ENCODE assay signal across 16 mouse cellular contexts in the genomic region with DNA sequence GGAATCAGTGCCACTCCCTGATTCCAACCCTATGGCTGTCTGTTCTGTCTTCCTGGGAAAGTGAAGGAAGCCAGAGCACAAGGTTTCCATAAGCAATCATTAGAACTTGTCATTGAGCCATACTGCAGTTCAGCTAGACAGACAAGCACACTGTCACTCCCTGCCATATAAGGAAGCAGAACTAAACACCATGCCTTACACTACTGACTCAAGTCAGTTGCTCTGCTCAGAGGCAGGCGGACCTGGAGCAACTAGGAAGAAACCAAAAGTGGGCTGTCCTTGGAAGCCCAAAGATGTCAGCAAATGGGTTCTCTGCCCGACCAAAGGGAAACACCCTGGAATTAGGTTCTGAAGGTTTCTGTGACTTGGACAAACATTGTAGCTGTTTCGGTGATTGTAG. TPM values are rescaled to one million over a fixed set of nuclear protein-coding genes. Genes with fewer than 3 reads are reported as not detected.
DNase-seq lines count a peak whose midpoint lies in the region; ATAC-seq and TF ChIP-seq lines count a peak whose summit lies in the region.
"Had no signal": no experiment of that assay in that cellular context is flagged by ENCODE, and none has a peak within 500 bp of the region (broad histone marks: within the 10 kb centered on the region; RNA-seq: fewer than 3 reads in every experiment).

No protein-coding gene starts in this region.

- H3K4me3 ChIP-seq in heart, embryonic 11.5 days (ENCODE audit: low read depth, low read length) = no peak overlapping the region
- H3K4me3 ChIP-seq in liver, embryonic 16.5 days (ENCODE audit: low read depth, low read length) = no peak overlapping the region
- no peak overlapping the region for H3K4me3 ChIP-seq in embryonic facial prominence, embryonic 14.5 days (ENCODE audit: low read depth, low read length)
- no peak overlapping the region for H3K4me3 ChIP-seq in small intestine, adult 2 months (ENCODE audit: low read depth, low read length)
- H3K4me3 ChIP-seq: erythroblast, embryonic 14.5 days; hindbrain, embryonic 12.5 days; limb, embryonic 13.5 days; midbrain, embryonic 12.5 days; neural tube, embryonic 12.5 days had no signal

- no peak overlapping the region for H3K4me2 ChIP-seq in heart, embryonic 11.5 days
- no peak overlapping the region for H3K4me2 ChIP-seq in liver, embryonic 16.5 days (ENCODE audit: low read depth, low read length)
- H3K4me2 ChIP-seq in embryonic facial prominence, embryonic 14.5 days (ENCODE audit: low read depth, low read length) = no peak overlapping the region
- H3K4me2 ChIP-seq: hindbrain, embryonic 12.5 days; limb, embryonic 13.5 days; midbrain, embryonic 12.5 days; neural tube, embryonic 12.5 days had no signal

- TF ChIP-seq POLR2A in small intestine, adult 2 months (IDR thresholded peaks at IDR 0.05; ENCODE audit: low read depth, low read length) = no peak

- peak overlapping the region; percentile 98 for H3K27ac ChIP-seq in heart, embryonic 11.5 days (ENCODE audit: low read depth, low read length)
- H3K27ac ChIP-seq in liver, embryonic 16.5 days (ENCODE audit: low read length) = no peak overlapping the region
- H3K27ac ChIP-seq in embryonic facial prominence, embryonic 14.5 days (replicated peaks; ENCODE audit: low read depth, low read length) = no peak overlapping the region
- H3K27ac ChIP-seq in small intestine, adult 2 months (ENCODE audit: insufficient read depth, low read depth, low read length) = peak overlapping the region; percentile 19; the same call in 1 of the 2 replicates
- H3K27ac ChIP-seq: hindbrain, embryonic 12.5 days; midbrain, embryonic 12.5 days; neural tube, embryonic 12.5 days had no signal

- H3K27me3 ChIP-seq in heart, embryonic 11.5 days (ENCODE audit: control insufficient read depth, insufficient read depth, low read length) = no peaks in the 10 kb centered on the region
- H3K27me3 ChIP-seq in liver, embryonic 16.5 days (ENCODE audit: control insufficient read depth, insufficient read depth, low read depth, low read length) = no peaks in the 10 kb centered on the region
- H3K27me3 ChIP-seq in embryonic facial prominence, embryonic 14.5 days (replicated peaks; ENCODE audit: control insufficient read depth, insufficient read depth, low read length) = no peaks in the 10 kb centered on the region
- no peaks in the 10 kb centered on the region for H3K27me3 ChIP-seq in small intestine, adult 2 months (ENCODE audit: control insufficient read depth, insufficient read depth, low read length)
- H3K27me3 ChIP-seq: hindbrain, embryonic 12.5 days; limb, embryonic 13.5 days; midbrain, embryonic 12.5 days; neural tube, embryonic 12.5 days had no signal

- TF ChIP-seq CTCF in small intestine, adult 2 months (IDR thresholded peaks at IDR 0.05; ENCODE audit: extremely low read depth, insufficient read length, insufficient replicate concordance, low read depth, low read length) = no peak

- H3K36me3 ChIP-seq in heart, embryonic 11.5 days (ENCODE audit: control insufficient read depth, insufficient read depth, low read length) = no peaks in the 10 kb centered on the region
- no peaks in the 10 kb centered on the region for H3K36me3 ChIP-seq in liver, embryonic 16.5 days (ENCODE audit: control insufficient read depth, insufficient read depth)
- no peaks in the 10 kb centered on the region for H3K36me3 ChIP-seq in embryonic facial prominence, embryonic 14.5 days (ENCODE audit: control insufficient read depth, insufficient read depth, low read length)
- no peaks in the 10 kb centered on the region for H3K36me3 ChIP-seq in small intestine, adult 2 months (ENCODE audit: control insufficient read depth, insufficient read depth, low read length)
- H3K36me3 ChIP-seq: hindbrain, embryonic 12.5 days; limb, embryonic 13.5 days; midbrain, embryonic 12.5 days; neural tube, embryonic 12.5 days had no signal

- H3K9me3 ChIP-seq in heart, embryonic 11.5 days (replicated peaks; ENCODE audit: control insufficient read depth, low read length) = no peaks in the 10 kb centered on the region
- no peaks in the 10 kb centered on the region for H3K9me3 ChIP-seq in liver, embryonic 16.5 days (replicated peaks; ENCODE audit: control insufficient read depth, low read length)
- no peaks in the 10 kb centered on the region for H3K9me3 ChIP-seq in embryonic facial prominence, embryonic 14.5 days (ENCODE audit: control insufficient read depth, low read length)
- H3K9me3 ChIP-seq: hindbrain, embryonic 12.5 days; limb, embryonic 13.5 days; midbrain, embryonic 12.5 days; neural tube, embryonic 12.5 days had no signal

- peaks cover 55% of the 10 kb centered on the region for H3K4me1 ChIP-seq in heart, embryonic 11.5 days (ENCODE audit: control insufficient read depth, insufficient read depth, low read length)
- H3K4me1 ChIP-seq in liver, embryonic 16.5 days (ENCODE audit: control insufficient read depth, low read depth, low read length) = no peaks in the 10 kb centered on the region
- H3K4me1 ChIP-seq in embryonic facial prominence, embryonic 14.5 days (ENCODE audit: control insufficient read depth, insufficient read depth, low read length) = peaks cover 61% of the 10 kb centered on the region
- H3K4me1 ChIP-seq in small intestine, adult 2 months (ENCODE audit: control insufficient read depth, insufficient read depth, insufficient read length, low read length) = no peaks in the 10 kb centered on the region; the same call in 1 of the 2 replicates

- H3K9ac ChIP-seq in heart, embryonic 11.5 days (ENCODE audit: low read depth, low read length) = no peak overlapping the region; the same call in 1 of the 2 replicates
- no peak overlapping the region for H3K9ac ChIP-seq in liver, embryonic 16.5 days (ENCODE audit: low read depth, low read length)
- no peak overlapping the region for H3K9ac ChIP-seq in embryonic facial prominence, embryonic 14.5 days (ENCODE audit: low read depth, low read length)
- H3K9ac ChIP-seq: hindbrain, embryonic 12.5 days; limb, embryonic 13.5 days; midbrain, embryonic 12.5 days; neural tube, embryonic 12.5 days had no signal

- 66% methylated on average over 3 of the region's 3 CpGs for WGBS in heart, embryonic 11.5 days (ENCODE audit: insufficient replicate concordance)
- WGBS in liver, embryonic 16.5 days (ENCODE audit: insufficient replicate concordance) = 51% methylated on average over 3 of the region's 3 CpGs
- WGBS in embryonic facial prominence, embryonic 14.5 days = 76% methylated on average over 3 of the region's 3 CpGs
- WGBS in small intestine, adult 2 months = 69% methylated on average over 3 of the region's 3 CpGs

- ATAC-seq in heart, embryonic 11.5 days (replicated peaks; ENCODE audit: insufficient number of reproducible peaks, low FRiP score, low TSS enrichment) = no peak
- ATAC-seq in liver, embryonic 16.5 days (ENCODE audit: low read depth) = 0 out of 2 replicates have a peak, but pooled peaks have one; percentile 24
- 0 out of 2 replicates have a peak, but pooled peaks have one; percentile 28 for ATAC-seq in embryonic facial prominence, embryonic 14.5 days (ENCODE audit: low read depth)

- DNase-seq in heart, adult 18-20 months = no peak
- no peak for DNase-seq in liver
- DNase-seq in embryonic facial prominence, embryonic 14.5 days (ENCODE audit: low spot score) = peak; percentile 65
- no peak for DNase-seq in spleen, postnatal 10 days (ENCODE audit: low spot score in 2 of 2)
- no peak for DNase-seq in urinary bladder, postnatal 36 days (ENCODE audit: low spot score in 2 of 2)
- DNase-seq: adrenal gland, adult 2 months; cerebellum, postnatal 36 days; thymus, postnatal 36 days had no signal

RNA-seq across cellular contexts. Expression of gene Cald1, which starts 10.3 kb away (rescaled TPM):
- 144 and 167 TPM in 2 replicates for polyA plus RNA-seq in heart, embryonic 11.5 days (2014; fragmentation: Nextera tagmentation; extraction: Ambion mirVana)
- total RNA-seq in heart, adult 18-20 months (2021) = 10 to 100 TPM; 48.0 to 48.9 TPM
- polyA plus RNA-seq in liver, embryonic 16.5 days (2015; fragmentation: Nextera tagmentation; extraction: Ambion mirVana) = 66.8 and 68.7 TPM in 2 replicates
- 227 and 238 TPM in 2 replicates for polyA plus RNA-seq in embryonic facial prominence, embryonic 14.5 days (2014; fragmentation: Nextera tagmentation; extraction: Ambion mirVana)
- polyA plus RNA-seq in small intestine, adult 2 months (2012; rRNA removed) = 4.2 and 5.6 TPM in 2 replicates

Comparison
In these comparisons a context has a peak if more than half of its experiments do, and no peak if none do; other contexts are left out.
1. H3K27ac ChIP-seq: peak in heart, embryonic 11.5 days (single experiment) and small intestine, adult 2 months (single experiment); none in liver, embryonic 16.5 days (single experiment) and embryonic facial prominence, embryonic 14.5 days (single experiment).
2. RNA of gene Cald1, which starts 10.3 kb away (polyA plus RNA-seq): 227 to 238 TPM in embryonic facial prominence, embryonic 14.5 days, 144 to 167 TPM in heart, embryonic 11.5 days and 66.8 to 68.7 TPM in liver, embryonic 16.5 days; 4.2 to 5.6 TPM in small intestine, adult 2 months; every median in the first group is over 10 times any median in the second.